Mouse (Mus musculus): ENCODE measurements at regions not wholly inside any gene's neighbourhood (a gene's known extent, or its start where the extent isn't known, plus 50 kb on each side); places are given as distances from the start of the nearest gene placed in this dataset.
"Not testable (repeated sequence)": the region's sequence is repeated elsewhere in the genome, so short reads cannot be mapped to it uniquely, and the experiment has no call there.

DNA sequence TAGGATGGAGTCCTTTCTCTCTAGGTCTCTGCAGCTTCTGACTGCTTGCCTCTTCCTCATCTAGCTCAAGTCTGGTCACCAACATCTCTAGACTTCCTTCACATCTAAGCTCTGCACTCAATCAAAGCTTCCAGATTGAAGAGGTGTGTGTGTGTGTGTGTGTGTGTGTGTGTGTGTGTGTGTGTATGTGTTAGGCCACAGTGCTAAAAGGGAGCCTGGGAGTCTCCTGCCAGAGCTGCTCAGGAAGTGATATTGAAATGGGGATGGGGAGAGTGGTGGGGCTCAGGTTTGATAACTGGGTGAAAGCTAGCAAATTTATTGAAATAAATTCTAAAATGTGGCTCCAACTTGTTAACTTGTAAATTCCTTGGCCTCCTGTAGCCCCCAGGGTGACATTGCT is 73.3 kb downstream of the Gm31371 start:
- peaks cover 22% of the 10 kb centered on the region for H3K9me3 ChIP-seq
- not testable (repeated sequence) for H3K27ac ChIP-seq (replicated peaks); DNase-seq (ENCODE audit: low spot score); H3K4me3 ChIP-seq; H3K36me3 ChIP-seq (replicated peaks); H3K27me3 ChIP-seq (replicated peaks; ENCODE audit: low read depth, poor library complexity, severe bottlenecking); H3K4me1 ChIP-seq

- Histone ChIP-seq H3K36me3 (replicated peaks) (peaks cover 18% of the 10 kb centered on the region), H3K27ac (replicated peaks) (peak overlapping the region; percentile 82), H3K4me1 (no peaks in the 10 kb centered on the region), H3K4me3 (peak overlapping the region; percentile 63), H3K27me3 (replicated peaks; ENCODE audit: low read depth, poor library complexity, severe bottlenecking) (no peaks in the 10 kb centered on the region), H3K9me3 (peaks cover 33% of the 10 kb centered on the region)
- 8% methylated on average over 42 of the region's 42 CpGs for WGBS
- DNase-seq (ENCODE audit: low spot score), result peak; percentile 82
These were observed 76.5 kb downstream of the Gm31371 start for GRCm38 (mm10) chr8:19979536-19980345.

DNA sequence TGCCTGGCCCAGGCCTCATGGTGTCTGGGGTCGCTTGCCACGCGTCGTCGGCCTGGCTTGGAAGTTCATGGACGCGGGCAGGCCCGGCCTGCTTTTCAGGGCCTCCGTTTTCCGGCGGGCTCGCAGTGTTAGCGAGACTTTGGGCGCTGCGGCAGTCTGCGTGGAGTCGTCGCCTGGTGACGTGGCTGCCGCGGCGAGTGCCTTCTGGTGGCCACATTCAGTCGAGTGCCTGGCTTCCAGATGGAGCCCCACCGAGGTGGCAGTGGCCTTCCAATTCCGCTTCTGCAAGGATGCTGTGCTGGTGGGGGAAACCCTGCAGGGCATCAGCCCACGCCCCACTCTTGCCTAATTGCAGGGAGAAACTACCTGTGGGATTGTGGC is 77.1 kb downstream of the Gm31371 start:
- peaks cover 33% of the 10 kb centered on the region for H3K9me3 ChIP-seq
- not testable (repeated sequence) for H3K4me1 ChIP-seq; DNase-seq (ENCODE audit: low spot score); H3K27me3 ChIP-seq (replicated peaks; ENCODE audit: low read depth, poor library complexity, severe bottlenecking)
- peak overlapping the region; percentile 63 for H3K4me3 ChIP-seq
- peaks cover 18% of the 10 kb centered on the region for H3K36me3 ChIP-seq (replicated peaks)
- WGBS, result 26% methylated on average over 26 of the region's 26 CpGs
- peak overlapping the region; percentile 82 for H3K27ac ChIP-seq (replicated peaks)

DNA sequence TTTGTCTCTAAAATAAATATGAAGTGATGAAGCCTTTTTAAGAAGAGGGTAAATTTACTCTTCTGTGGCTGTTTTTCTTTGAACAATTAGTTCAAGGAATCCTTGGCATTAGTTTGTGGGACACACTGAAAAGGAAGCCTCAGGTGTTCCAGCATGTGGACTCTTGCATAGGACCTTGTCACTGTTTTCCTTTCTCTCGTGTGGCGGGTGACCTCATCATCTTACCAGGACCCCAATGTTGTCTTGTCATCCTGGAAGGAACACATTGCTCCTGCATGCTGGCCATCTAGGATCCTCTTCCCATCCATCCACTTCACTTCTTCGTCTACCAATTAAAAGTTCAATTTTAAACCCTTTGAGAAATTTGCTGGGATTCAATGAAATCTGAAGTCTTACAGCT is 104.9 kb downstream of the Gm31371 start:
- not testable (repeated sequence) for H3K4me1 ChIP-seq; DNase-seq (ENCODE audit: low spot score); H3K4me3 ChIP-seq; H3K36me3 ChIP-seq (replicated peaks); H3K27ac ChIP-seq (replicated peaks); H3K27me3 ChIP-seq (replicated peaks; ENCODE audit: low read depth, poor library complexity, severe bottlenecking)
- H3K9me3 ChIP-seq, result peaks cover 14% of the 10 kb centered on the region
- 83% methylated on average over 3 of the region's 3 CpGs for WGBS

GRCm38 (mm10) chr8:20010947-20011346 is 107.8 kb downstream of the Gm31371 start:
- 76% methylated on average over 8 of the region's 8 CpGs for WGBS
- H3K36me3 ChIP-seq (replicated peaks), result peaks cover 13% of the 10 kb centered on the region

GRCm38 (mm10) chr8:20013278-20013677 is 110.1 kb downstream of the Gm31371 start:
- WGBS, result 78% methylated on average over 7 of the region's 7 CpGs
- H3K4me1 ChIP-seq; H3K27ac ChIP-seq (replicated peaks); H3K27me3 ChIP-seq (replicated peaks; ENCODE audit: low read depth, poor library complexity, severe bottlenecking); H3K4me3 ChIP-seq; DNase-seq (ENCODE audit: low spot score): not testable (repeated sequence)
- Histone ChIP-seq H3K36me3 (replicated peaks) (peaks cover 13% of the 10 kb centered on the region), H3K9me3 (peaks cover 21% of the 10 kb centered on the region)

More at GRCm38 (mm10) chr8:20010947-20011346, 107.8 kb downstream of the Gm31371 start:
- H3K9me3 ChIP-seq, result peaks cover 17% of the 10 kb centered on the region
- not testable (repeated sequence) for H3K4me3 ChIP-seq; DNase-seq (ENCODE audit: low spot score); H3K27ac ChIP-seq (replicated peaks); H3K27me3 ChIP-seq (replicated peaks; ENCODE audit: low read depth, poor library complexity, severe bottlenecking); H3K4me1 ChIP-seq

DNA sequence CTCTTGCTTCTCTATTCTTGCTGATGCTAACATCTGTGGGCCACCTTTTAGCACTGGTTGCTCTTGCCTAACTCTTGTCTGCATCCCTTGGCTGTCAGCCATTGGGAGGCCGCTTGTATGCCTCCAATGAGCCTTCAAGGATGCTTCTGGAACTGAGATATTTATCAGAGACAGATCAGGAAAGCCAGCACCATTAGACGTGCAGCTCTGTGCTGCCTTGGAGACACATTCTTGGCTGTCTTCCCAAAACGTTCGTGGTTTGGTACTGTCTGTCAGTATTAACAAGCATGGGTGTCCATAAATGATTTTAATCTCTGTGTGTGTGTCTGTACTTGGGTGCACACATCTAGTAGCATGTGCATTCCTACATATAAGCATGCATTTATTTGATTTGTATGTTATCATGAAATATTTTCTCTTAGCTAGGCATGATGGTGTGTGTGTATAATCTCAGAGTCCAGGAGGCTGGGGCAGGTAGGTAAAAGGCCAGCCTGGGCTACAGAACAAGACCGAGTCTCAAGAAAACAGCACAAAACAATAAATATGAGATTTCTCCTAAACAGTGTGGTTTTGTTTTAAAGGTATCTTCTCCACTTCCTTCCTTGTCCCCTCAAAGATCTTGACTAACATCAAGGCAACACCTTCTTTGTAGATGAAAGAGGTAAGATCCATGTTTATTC is 111.4 kb downstream of the Gm31371 start:
- H3K4me1 ChIP-seq; H3K27me3 ChIP-seq (replicated peaks; ENCODE audit: low read depth, poor library complexity, severe bottlenecking); DNase-seq (ENCODE audit: low spot score); H3K4me3 ChIP-seq; H3K27ac ChIP-seq (replicated peaks): not testable (repeated sequence)
- peaks cover 21% of the 10 kb centered on the region for H3K9me3 ChIP-seq
- H3K36me3 ChIP-seq (replicated peaks), result peaks cover 13% of the 10 kb centered on the region
- WGBS, result 84% methylated on average over 5 of the region's 5 CpGs

- not testable (repeated sequence) for H3K4me1 ChIP-seq; DNase-seq (ENCODE audit: low spot score); H3K27ac ChIP-seq (replicated peaks); H3K27me3 ChIP-seq (replicated peaks; ENCODE audit: low read depth, poor library complexity, severe bottlenecking); H3K4me3 ChIP-seq
- 92% methylated on average over 6 of the region's 6 CpGs for WGBS
- Histone ChIP-seq H3K36me3 (replicated peaks) (peaks cover 13% of the 10 kb centered on the region), H3K9me3 (peaks cover 16% of the 10 kb centered on the region)
These were observed 112.4 kb downstream of the Gm31371 start for GRCm38 (mm10) chr8:20015411-20016081.

DNA sequence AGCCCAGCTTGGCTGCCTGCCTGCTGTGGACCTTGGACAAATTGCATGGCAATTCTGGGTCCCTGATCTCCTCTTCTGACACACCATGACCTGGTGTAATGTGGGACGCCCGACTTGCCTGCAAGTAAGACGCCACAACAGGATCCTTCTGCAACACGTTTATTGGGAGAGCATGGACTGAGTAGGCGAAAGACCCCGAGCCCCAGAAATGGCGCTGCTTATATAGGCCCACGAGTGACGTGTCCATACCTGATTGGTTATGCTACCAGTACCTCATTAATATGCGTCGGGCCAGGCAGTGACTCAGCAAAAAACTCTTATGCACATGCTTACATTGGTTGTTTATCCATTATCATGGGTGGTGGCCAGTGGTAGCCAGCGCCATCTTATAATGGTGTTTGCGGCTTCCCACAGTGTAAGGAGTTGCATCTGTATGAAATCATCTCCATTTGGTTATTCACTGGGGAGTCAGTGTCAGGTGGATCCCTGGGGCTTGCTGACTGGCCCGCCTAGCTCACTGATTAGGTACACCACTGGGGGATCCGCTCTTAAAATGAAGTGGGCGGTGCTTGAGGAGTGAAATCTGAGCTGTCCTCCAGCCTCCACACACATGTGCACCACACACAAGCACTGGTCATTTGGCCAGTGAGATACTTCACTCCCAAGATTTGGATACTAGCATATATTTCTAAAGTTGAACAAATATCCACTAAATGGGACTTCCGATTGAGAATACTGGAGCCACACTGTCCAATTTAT is 113.1 kb downstream of the Gm31371 start:
- H3K9me3 ChIP-seq, result peaks cover 13% of the 10 kb centered on the region
- WGBS, result 88% methylated on average over 17 of the region's 17 CpGs

GRCm38 (mm10) chr8:20025521-20025920 is 122.3 kb downstream of the Gm31371 start:
- not testable (repeated sequence) for H3K36me3 ChIP-seq (replicated peaks); H3K27ac ChIP-seq (replicated peaks); H3K9me3 ChIP-seq; DNase-seq (ENCODE audit: low spot score); H3K4me3 ChIP-seq; H3K4me1 ChIP-seq; H3K27me3 ChIP-seq (replicated peaks; ENCODE audit: low read depth, poor library complexity, severe bottlenecking)
- WGBS, result 67% methylated on average over 1 of the region's 2 CpGs

More for the DNA sequence above, 113.1 kb downstream of the Gm31371 start:
- not testable (repeated sequence) for H3K4me3 ChIP-seq; H3K27me3 ChIP-seq (replicated peaks; ENCODE audit: low read depth, poor library complexity, severe bottlenecking); DNase-seq (ENCODE audit: low spot score); H3K27ac ChIP-seq (replicated peaks); H3K4me1 ChIP-seq
- H3K36me3 ChIP-seq (replicated peaks), result peaks cover 13% of the 10 kb centered on the region

- not testable (repeated sequence) for H3K27ac ChIP-seq (replicated peaks); H3K4me3 ChIP-seq; H3K36me3 ChIP-seq (replicated peaks); H3K4me1 ChIP-seq; H3K9me3 ChIP-seq; DNase-seq (ENCODE audit: low spot score); H3K27me3 ChIP-seq (replicated peaks; ENCODE audit: low read depth, poor library complexity, severe bottlenecking)
- WGBS, result 71% methylated on average over 2 of the region's 2 CpGs
These were observed 124.8 kb downstream of the Gm31371 start for GRCm38 (mm10) chr8:20027956-20028355.

DNA sequence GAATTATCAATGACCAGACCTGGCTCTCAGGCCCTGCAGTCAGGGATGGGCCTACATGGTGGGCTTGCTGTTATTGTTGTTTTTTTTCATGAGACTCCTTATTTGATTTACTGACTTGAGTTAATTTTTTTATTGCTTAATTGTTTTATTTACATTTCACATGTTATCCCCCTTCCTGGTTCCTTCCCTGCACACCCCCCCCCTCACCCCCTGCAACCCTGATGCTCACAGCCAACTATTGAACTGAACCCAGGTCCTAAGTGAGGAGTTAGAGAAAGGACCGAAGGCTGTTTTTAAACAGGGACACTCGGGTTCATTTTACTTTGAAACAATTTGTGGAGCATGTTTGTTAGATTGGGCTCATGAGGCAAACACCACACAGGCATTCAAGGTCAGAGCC is 126.9 kb downstream of the Gm31371 start:
- 91% methylated on average over 2 of the region's 2 CpGs for WGBS
- not testable (repeated sequence) for H3K27ac ChIP-seq (replicated peaks)

More for the DNA sequence above, 126.9 kb downstream of the Gm31371 start:
- DNase-seq (ENCODE audit: low spot score); H3K27me3 ChIP-seq (replicated peaks; ENCODE audit: low read depth, poor library complexity, severe bottlenecking); H3K9me3 ChIP-seq; H3K4me3 ChIP-seq; H3K4me1 ChIP-seq; H3K36me3 ChIP-seq (replicated peaks): not testable (repeated sequence)

Measured in embryonic facial prominence, embryonic 10.5 days (tissue).